Mouse (Mus musculus) G1E-ER4 (cell line): ENCODE data around the gene Vash1. TPM values are rescaled to one million over a fixed set of nuclear protein-coding genes. Genes with fewer than 3 reads are reported as not detected.

ENCODE experiments used
- GATA1 ChIP-seq: IDR thresholded peaks from one replicate; pipeline ENCODE4 v1.8.0; 2012; ENCODE audit warnings: low read length, inconsistent platforms
- polyA plus RNA-seq: library from polyadenylated mRNA; stranded (reverse); fragments of >175 nt; gene quantifications from 2 replicates; pipeline ENCODE4 v1.2.3, GENCODE M21; 2012

Gene Vash1
- polyA plus RNA-seq: not detected in 2 replicates

DNA sequence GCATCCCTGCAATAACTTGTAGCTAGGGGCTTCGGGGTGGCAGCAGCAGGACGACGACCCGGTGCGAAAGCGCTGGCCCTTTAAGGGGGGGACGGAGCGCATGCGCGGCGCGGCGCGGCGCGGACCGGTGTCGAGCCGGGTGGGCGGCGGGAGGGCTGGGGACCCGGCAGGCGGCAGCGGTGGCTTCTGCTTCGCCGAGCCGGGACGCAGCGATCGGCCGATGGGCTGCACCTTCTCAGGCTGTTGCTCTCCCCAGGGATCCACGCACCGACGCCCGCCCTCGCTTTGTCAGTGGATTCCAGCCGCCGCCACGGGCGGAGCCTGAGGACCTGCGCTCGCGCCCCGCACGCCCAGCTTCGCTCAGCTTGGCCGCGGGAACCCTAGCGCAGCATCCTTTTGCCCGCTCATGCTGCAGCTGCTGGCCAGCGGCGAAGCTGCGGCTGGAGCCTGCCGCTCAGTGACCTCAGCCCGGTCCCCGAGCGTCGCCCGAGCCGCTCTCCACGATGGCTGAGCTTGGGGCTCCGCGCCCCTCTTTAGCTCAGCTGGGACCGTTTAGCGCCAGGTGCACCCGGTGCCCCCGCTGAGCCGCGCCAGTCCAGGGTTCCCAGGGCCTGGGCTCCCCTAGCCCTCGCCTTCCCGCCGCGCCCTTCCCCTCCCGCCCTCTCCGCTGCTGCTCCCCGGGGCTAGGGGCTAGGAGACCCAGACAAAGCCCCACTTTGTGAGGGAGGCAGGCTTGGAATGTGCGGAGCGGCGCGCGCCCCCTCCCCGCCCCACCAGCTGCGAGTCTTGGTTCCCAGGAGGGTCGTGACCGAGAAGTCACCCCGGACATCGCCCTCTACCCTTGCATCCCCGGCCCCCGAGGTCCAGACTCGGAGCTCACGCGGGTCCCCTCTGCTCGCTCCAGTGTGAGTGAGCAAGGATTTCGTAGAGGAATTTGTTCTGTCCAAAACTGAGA, at the start of gene Vash1:
Vash1 (plus strand) TSS at position 110 of the 955 bp plus-strand sequence.
- TF ChIP-seq GATA1: no peak

DNA sequence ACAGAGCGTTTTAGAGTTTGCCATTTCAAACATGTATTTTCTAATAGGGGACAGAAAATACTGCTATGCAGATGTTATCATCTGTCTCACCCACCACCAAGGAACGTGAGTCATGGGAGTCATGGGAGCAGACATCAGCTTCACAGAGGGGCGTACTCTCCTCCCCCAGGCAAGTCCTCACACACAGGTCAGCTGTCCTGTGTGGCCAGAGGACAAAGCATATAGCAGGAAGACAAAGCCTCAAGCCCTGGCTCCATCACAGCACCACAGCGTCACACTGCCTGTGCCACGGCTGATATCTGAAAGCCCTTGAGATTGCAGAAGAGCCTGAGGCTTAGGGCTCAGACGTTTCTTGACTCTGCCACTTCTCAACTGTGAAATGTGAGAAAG, 49.7 kb upstream of the Vash1 start:
- no peak for TF ChIP-seq GATA1

DNA sequence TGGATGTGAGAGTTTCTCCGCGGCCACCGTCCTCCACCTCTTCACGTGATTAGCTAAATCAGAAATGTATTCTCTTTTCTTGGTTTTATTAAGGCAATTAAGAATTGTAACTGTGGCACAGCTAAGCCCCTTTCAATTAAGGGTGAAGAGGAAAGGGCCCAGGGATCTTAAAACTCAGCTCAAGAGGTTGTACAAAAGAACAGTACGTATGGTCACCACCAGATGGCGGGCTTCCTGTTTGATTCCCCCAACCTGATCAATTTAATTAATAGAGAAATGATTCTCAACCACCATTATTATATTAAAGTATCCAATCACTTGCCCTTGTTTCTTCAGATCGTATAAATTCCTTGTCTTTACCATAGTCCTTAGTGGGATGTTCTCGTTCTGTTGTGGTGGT, 36.7 kb upstream of the Vash1 start:
- no peak for TF ChIP-seq GATA1

DNA sequence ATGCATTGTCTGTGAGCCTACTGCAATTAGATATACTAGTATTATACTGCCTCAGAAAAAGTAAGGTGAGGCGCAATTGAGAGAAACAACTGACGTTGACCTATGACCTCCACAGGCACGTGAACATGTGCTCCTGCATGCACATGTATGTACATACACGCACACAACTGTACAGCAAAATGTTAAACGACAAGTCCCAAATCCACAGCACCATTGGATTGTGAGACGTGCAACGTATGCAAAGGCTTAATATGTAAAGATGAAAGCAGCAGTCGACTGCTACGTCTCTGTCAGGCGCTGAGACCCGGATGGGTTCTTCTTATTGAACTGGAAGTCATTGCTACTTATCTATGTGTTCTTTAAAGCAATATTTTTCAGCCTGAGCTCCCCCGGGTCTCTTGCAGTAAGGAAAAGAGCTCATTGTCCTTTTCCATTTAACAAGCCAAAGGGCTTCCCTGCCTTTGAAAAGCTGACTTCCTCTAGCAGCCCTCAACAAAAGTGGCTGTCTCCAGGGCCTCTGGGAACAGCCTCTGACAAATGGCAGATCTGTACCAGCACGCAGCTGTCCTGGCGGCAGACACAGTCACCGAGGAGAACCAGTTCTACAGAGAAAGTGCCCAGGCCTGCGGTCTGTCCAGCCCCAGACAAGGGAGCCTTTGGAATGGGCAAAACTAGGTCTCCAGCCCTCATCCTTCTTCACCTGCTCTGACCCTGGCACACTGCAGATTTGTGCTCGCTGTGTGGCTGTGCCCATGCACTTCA, 33.8 kb upstream of the Vash1 start:
- TF ChIP-seq GATA1: no peak

DNA sequence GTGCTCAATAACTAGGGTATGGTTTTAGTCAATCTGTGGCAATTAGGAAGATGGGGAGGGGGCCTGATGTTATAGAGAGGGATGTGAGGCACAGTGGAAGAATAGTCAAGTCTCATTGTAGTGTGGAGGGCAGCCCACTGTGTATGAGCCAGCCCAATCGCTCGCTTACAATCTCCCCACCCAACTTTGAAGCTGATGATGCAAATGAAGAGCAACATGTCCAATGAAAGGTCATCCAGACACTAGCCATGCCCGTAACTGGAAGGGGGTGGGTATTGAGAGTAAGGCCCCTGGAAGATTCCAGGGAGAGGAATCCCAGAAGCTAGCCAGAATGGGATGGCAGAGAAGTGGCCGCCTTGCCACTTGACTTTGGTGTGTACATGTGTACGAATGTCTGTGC, 33.0 kb upstream of the Vash1 start:
- TF ChIP-seq GATA1: no peak

DNA sequence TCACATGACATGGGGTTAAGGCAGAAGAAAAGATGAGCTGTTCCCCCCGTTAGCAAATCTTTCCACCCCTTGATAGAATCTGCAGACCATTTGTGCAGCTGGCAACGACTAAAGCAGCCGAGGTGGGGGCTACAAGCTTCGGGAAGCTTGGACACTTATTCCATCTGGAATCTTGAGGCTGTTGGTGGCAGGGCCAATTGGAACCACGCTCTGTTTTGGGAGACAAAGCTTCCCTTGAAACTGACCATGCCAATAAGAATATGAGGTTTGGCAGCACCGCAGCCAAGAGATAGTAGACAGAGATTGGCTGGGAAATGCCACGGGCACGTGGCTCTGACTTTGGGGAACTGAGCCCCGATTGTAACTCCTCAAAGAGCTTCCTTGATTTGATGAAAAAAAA, 31.7 kb upstream of the Vash1 start:
- no peak for TF ChIP-seq GATA1

DNA sequence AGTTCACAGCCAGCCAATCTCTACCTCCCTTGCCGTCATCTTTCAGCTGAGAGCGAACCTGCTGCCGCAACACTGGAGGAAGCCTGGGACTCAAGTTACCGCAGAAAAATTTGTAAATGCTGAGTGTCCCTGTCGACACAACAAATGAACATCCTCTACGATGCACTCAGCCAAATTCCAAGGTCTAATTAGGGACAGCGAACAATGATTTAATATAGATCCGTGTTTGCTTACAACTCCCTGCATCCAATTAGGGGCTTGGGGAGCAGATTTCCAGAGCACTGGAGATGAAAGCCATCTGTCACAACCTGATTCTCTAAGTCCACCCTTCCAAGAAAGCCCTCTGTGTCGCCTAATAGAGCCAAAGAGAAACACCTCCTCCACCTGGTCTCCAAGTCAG, 31.2 kb upstream of the Vash1 start:
- no peak for TF ChIP-seq GATA1

DNA sequence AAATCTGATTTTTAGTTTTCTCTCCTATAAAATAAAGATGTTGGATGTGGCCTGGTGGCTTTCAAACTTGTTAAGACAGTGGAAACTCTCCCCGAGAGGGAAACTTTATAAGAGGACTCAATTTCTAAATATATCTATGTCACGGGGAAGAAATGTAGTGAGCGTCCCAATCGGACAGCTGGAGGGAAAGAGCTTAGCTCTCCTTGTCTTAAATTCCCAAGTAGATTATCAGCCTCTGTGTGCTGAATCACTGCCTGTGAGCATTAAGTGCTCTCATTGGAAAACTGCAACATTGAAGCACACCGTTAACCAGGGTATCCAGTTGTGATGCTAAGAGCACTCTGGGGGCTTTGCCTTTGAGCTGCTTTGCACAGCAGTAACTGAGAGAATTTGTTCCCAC, 30.8 kb upstream of the Vash1 start:
- no peak for TF ChIP-seq GATA1

DNA sequence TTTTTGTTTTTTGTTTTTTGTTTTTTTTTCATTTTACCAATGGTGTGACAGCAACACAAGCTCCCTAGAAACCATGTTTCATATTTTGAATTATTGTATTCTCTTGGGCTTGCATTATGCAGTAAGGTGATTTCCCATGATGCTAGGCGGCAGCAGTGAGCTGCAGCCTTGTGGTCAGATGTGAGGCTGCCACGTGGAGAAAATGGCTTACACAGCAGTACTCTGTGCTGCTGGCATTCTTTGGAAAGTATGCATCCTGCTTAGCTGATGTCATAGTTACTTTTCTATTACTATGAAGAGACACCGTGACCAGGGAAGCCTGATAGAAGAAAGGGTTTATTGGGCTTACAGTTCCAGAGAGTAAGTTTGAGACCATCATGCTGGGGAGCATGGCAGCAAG, 30.0 kb upstream of the Vash1 start:
- TF ChIP-seq GATA1: no peak

DNA sequence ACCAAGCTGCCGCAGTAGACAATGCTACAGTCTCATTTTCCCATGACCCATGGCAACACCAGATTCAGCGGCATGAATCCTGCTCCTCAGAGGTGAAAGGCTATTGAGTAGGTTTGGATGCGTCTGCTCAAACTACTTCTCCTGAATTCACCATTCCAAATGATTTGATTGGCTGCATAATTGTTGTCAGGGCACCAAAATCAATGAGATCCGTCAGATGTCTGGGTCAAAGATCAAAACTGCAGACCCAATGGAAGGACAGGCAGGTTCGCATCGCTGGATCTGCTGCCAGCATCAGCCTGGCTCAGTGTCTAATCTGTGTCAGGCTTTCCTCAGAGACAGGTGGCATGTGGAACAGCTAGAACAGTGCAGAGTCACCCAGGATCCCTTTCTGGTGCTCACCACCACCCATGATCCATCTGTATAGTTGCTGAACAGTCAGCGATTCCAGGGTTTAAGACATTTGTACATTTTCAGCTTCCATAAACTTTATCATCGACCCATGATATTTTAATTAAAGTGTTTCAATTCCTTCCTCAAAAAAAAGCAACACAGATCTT, 27.1 kb upstream of the Vash1 start:
- no peak for TF ChIP-seq GATA1

DNA sequence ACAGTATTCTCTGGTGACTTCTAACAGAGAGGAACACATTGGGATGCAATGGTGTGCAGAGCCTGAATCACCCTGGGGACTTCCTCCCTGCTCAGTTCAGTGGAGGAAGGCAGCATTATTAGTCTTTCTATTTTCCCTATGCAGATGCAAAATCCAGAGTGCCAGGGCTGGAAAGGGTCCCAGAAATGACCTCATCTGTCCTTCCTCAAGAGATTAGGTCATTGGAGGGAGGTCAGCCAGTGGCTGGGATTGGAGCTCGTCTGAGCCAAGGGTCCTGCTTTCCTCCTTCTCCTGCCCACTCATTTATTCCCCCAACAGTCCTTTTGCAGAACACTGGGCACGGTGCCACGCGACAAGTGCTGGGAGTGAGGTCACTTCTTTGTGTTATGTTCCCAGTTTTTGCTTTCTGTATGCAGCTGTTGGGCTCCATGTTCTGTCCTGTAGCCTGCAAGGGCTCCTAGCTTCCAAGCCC, 25.9 kb upstream of the Vash1 start:
- no peak for TF ChIP-seq GATA1

DNA sequence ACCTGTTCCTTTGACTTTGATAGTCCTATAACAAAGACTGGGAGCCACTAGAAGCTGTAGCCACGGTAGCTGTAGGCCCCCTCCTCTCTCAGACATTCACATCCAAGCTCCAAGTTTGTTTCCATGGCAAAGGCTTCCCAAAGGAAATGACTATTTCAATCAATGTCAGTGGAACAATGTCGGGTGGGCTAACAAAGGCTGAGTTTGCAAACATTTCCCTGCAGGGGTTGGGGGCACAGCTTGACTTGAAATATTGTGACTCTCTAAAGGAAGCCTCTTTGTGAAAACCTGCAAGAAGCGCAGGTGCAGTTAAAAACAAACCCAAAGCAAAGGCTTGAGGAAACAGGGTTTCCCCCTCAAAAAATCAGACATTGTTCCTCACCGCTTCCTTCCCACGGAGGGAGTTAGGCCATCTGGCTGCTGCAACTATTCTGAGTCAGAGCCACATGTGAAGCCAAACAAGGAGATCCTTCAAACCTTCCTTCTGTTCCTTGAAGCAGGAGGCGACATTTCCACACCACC, 19.0 kb upstream of the Vash1 start:
- no peak for TF ChIP-seq GATA1

DNA sequence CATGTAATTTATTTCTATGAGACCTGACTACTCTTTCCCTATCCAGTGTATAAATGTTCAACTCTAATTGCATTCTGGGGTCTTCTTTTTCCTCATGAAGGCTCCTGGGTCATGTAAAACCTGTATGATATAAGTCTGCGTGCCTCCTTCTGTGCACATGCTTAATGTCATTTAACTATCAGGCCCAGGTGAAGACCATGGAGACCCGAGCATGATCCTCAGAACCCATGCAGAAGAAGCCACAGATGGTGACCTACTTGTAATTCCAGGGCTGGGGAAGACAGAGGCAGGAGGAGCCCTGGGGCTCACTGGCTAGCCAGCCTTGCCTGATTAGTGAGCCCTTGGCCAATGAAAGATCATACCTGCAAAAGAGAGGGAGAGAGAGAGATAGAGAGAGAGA, 18.0 kb upstream of the Vash1 start:
- no peak for TF ChIP-seq GATA1

DNA sequence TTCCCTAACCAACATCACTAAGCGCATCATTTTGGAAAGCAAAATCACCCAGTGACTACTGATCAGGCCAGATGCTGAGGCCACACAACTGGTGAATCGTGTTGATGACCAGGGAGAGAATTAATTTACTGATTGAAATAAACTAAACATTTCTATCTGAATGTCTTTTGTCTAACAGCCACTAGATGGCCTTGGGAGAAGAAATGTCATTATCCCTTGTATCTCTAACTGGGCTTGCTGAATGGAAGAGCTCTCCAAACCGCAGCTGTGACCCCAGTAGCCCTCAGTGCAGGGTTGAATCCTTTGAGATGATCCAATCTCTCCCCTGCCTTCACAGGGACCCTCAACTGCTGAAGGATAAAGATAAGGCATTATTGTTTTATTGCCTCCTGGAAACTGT, 12.8 kb upstream of the Vash1 start:
- no peak for TF ChIP-seq GATA1

DNA sequence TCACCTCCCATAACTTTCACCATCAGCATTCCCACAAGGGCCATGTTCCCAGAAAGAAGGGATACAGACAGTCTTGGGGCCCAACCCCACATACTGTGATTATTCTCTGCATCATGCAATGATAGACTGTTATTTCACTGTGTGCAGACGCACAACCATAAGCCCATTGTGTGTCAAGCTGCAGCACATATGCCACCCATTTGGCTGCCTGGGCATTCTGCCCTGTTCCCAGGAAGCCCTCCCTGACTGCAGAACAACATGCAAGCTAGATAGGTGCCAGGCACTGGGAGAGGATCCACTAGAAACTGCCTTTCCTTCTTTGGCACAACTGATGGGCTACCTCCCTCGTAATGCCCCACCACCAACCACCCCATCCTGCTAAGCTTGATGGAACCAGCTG, 10.1 kb upstream of the Vash1 start:
- TF ChIP-seq GATA1: no peak

DNA sequence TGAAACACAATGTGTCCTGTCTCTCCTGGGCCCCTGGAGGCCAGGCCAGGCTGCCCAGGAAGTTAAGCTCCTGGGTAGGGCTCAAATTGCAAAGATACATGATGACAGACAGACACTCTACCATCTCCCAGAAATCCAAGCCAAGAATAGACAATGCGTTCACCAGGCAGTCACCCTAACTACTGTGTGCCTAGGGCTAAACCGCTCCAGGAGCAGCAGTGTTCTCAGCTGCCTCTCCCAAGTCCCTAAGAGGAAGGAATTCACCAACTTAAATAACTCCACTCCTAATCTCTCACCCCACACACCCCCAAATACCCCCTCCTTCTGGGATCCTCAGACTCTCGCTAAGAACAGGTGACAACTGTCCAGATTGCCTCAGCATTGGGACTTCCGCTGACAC, 6.4 kb upstream of the Vash1 start:
- TF ChIP-seq GATA1: no peak

DNA sequence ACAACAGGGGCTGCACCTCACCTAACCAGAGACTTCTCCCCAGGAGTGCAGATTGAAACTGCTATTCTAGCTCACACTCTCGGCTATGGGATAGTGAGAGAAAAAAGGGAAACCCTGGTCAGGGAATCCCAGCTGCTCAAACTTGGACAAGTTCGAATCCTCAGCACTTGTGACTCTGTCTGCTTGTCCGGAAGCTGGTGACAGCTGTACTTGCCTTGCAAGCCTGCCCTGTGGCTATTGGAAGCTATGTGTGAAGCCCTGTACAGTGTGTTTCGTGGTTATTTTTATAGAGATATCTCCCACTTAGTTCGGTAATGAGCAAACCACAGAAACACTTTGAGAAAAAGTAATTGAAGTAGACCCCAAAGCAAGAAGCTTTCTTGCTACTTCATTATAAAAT, 6.0 kb upstream of the Vash1 start:
- TF ChIP-seq GATA1: no peak
